Mouse (Mus musculus): ENCODE measurements around the gene Cdr2l.

DNA sequence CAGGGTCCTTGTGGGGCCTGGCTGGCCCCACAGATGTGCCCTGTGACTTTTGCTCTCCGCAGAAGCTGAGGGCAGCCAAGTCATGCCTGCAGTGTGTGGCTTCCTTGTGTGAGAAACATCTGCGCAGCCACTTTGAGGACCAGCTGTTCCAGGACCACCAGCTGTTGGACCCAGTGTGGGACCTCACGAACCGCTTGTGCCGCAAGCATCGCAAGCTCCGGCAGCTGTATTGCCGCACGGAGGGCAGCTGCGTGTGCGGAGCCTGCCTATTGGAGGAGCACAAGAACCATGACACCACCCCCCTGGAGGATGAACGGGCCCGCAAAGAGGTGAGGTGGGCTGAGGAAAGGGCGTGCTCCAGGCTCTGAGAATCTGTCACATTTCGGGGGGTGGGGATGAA is 59.7 kb downstream of the Cdr2l start:
- TF ChIP-seq CTCF (IDR thresholded peaks at IDR 0.05; ENCODE audit: low read depth, low read length) (no peak), POLR2A (IDR thresholded peaks at IDR 0.05; ENCODE audit: extremely low read depth, insufficient read depth, low read length) (no peak)
